Mouse (Mus musculus) bone marrow macrophage, adult 2 months (primary cell): ENCODE measurements at regions not wholly inside any gene's neighbourhood (a gene's known extent, or its start where the extent isn't known, plus 50 kb on each side); places are given as distances from the start of the nearest gene placed in this dataset.

ENCODE experiments used
- CTCF ChIP-seq: IDR thresholded peaks from 2 replicates; pipeline ENCODE4 v1.5.1; 2012; ENCODE audit warnings: low read depth, mild to moderate bottlenecking, low read length, moderate library complexity
- POLR2A ChIP-seq: IDR thresholded peaks from 2 replicates; pipeline ENCODE4 v1.6.1; 2012; ENCODE audit warnings: mild to moderate bottlenecking, low read depth, low read length, borderline replicate concordance

- no peak for TF ChIP-seq CTCF
- TF ChIP-seq POLR2A = no peak
These were observed 84.8 kb upstream of the Clint1 start for GRCm38 (mm10) chr11:45767081-45767480.
